Mouse (Mus musculus) thymus, postnatal 36 days (tissue): Measurements from ENCODE around the gene Kcnf1.

ENCODE experiments used
- DNase-seq, 2 experiments: peaks; one replicate each; pipeline ENCODE4 v3.0.0; 2022; ENCODE audit warnings: mixed read lengths in 2 of 2

The Kcnf1 gene

DNA sequence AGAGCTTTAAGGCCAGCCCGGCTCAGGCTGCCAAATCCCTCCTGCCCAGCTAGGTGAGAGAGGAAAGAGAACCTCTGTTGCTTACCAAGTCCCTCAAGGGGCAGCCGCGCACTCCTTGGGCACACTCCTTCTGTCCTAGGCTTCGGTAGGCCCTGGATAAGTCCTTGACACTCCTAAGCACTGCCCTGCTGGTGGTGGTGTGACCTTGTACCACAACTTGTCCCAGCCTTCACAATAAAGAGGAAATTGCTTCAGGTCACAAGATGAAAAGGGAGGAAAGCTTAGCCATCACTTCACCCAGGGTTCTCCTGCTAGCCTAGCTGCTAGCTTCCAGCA is at the start of gene Kcnf1:
Gene Kcnf1, minus strand, starts transcription at position 132 of the 336 bp plus-strand sequence.
- DNase-seq = no peak

DNA sequence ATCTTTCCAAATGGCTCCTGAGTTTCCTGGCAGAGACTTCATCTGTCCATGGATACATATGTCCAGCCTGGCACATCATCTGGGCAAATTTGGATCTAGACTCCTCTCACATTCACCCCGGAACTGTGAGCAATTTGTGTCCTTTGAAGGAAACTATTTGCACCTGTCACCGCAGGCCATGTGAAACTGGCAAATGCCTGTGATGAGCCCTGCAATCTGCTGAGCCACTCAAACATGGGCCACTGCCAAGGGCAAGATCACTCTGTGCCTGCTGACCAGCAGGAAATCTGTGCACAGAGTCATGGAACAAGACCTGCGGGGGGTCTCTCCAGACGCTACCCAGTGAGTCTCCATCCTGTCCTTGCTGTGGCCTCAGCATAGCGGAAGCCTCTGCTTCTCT is 48.3 kb upstream of the Kcnf1 start:
- no peak for DNase-seq

DNA sequence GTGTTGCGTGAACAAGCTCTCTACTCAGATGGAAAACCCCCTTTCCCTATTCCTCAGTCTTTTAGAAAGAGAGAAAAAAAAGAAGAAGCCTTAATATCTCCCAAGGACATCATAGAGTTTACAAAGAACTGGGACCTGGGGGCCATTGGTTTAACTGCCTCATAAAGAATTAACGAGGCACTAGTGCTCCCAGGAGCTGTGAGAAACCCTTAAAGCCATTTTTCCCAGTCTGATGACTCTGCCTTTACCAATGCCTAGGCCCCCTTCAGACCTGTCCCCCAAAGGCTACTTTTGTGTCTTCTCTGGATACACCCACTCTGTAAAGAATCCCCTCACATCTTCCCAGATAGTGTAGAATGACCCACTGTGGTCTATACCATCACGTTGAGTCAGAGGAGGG is 46.4 kb upstream of the Kcnf1 start:
- no peak for DNase-seq

DNA sequence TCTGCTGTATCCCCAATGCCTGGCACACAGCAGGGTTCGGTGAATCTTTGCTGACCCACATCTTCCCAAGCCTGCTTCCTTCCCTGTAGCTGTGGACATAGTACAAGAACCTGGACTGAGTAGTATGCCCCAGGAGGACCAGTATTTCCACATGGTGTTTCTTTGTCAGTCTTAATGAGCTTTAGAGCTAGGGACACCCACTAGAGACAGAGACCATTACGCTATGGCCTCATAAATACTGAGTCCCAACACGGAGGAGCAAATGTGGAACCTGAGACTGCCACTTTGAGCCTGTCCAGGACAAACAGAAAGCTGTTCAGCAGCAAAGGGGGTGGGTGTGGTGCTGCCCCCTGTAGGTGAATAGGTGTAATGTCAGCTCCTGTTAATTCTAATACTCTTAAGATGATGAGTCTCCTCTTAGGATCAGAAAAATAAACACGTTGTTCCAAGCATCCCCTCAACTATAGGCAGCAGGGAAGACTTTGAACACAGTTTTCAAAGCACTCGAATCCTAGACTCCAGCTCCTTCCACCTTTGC is 45.3 kb upstream of the Kcnf1 start:
- no peak for DNase-seq

DNA sequence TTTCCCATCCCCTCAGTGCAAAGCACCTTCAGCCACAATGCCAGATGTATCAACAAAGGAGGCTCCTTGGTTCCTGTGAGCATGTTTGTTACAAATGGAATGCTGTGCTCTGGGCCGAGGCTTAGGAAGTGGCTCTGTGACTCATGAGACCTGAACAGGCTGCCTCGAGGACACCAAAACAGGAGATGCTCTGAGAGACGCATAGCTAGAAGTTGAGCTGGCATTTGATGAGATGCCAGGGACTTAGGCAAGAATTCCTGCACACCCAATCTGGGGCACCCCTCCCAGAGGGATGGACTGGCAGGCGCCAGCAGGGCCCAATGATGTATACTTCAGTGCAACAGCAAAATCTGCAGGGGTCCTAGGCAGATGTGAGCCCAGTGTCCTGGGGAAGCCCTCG is 43.9 kb upstream of the Kcnf1 start:
- DNase-seq = no peak

DNA sequence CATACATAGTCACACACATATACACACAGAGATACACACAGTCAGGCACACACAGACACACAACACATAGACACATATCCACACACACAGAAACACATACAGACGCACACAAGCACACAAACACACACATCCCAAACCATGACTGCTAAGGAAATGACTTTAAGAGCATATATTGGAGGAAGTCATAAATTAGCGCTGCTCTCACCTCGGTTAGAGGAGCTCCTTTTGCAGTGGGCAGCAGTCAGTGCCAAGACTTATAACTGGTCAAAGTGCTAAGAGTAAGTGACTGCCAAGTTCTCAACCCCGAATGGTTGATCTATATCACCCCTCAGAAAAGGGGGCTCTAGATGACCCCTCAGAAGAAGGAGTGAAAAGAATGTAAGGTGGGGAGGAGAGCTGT is 42.4 kb upstream of the Kcnf1 start:
- DNase-seq = no peak

DNA sequence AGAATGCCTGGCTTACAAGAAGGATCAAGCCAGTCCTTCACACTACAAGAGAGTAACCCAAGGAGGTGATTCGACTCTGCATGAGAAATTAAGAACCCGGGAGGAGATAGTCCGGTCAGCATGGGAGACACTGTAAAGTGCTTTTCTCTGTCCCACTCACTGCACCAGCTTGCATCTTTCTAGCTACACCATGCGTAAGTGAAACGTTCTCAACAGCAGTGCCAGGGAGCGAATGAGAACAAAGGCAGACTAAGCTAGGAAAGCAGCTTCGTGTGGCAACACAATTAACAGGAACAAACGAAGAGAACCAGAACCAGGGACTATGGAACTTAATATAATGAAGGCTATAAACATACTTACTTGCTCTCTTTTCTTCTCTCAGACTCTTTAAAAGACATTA is 41.7 kb upstream of the Kcnf1 start:
- no peak for DNase-seq

DNA sequence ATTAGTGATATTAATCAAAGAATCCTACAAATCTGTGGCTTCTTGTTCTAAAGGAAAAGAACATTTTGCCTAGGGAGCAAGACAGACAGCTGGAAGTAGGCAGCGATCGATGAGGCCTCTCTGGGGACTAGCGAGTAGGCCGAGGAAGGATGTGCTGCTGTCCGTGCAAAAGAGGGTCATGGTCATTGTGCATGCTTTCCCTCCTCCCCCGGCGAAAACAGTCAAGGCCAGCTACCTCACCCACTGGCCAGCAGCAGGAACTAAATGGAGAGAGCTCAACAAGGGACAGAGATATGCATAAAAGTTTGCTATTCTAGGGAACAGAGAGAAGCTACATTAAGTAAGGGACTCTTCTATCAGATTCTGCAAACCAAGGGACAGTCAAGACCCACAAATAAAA is 39.1 kb upstream of the Kcnf1 start:
- DNase-seq = no peak

DNA sequence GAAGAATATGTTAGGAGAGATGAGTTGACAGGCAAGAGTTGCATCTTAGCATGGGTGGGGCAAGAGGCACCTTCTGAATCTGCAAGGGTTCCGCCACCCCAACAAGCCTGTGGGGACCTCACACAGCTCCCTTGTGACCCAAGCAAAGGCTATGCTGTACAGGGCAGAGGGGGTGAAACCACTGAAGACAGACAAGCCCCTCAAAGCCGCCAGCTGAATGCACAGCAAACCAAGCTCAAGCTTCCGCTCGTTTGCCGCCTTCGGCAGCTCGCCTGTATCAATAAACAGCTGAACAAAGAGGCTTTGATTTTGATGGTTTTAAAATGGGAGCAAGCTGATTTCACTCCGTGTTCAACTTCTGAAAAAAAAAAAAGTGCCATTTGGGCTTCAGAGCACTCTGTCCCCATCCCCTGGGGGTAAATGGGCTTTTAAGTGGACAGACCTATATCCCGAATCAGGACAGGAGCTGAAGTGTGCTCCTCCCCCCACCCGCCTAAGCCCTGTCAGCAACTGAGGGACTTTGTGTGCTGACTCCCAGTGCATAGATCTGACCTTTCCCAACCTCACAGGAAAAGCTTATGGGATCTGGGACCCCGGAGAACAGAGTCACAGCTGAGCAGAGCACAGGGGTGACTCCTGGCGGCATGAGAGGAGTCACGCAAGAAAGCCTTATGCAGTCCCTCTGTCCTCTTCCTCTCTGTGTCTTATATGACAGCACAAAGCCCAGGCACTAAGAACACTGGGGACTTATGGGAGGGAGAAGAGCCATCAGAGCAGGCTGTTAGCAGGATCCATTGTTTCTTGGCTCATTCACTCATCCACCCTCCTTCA is 26.0 kb upstream of the Kcnf1 start:
- DNase-seq = no peak

DNA sequence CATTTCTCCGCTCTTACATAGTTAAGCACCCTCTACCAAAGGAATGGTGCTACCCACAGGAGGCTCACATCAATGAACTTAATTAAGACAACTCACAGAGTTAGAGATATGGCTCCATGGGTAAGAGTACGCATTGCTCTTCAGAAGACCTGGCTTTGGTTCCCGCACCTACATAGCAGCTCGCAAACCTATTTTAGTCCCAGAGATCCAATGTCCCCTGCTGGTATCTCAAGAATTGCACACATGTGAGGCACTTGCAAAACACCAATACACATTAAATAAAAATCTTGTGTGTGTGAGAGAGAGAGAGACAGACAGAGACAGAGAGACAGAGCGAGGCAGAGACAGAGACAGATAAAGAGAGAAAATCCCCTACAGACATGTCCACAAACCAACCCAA is 21.9 kb upstream of the Kcnf1 start:
- no peak for DNase-seq

DNA sequence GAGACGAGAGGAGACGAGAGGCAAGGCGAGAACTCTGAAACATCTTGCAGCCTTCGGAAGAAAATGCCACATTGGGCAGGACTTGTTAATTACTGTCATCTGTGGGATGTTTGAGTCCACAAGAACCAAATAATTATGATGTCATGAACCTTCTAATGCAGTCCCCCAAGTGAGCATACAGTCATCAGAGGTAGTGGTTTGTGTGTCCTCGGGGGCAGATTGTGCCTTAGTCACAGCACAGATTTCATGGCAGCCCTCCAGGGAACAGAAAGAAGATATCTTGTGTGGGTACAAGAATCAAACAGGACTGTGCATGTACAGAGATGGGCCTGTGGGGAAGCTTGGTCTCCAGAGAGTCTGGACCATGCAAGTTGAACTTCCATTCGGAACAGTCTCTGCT is 17.5 kb upstream of the Kcnf1 start:
- DNase-seq = no peak

DNA sequence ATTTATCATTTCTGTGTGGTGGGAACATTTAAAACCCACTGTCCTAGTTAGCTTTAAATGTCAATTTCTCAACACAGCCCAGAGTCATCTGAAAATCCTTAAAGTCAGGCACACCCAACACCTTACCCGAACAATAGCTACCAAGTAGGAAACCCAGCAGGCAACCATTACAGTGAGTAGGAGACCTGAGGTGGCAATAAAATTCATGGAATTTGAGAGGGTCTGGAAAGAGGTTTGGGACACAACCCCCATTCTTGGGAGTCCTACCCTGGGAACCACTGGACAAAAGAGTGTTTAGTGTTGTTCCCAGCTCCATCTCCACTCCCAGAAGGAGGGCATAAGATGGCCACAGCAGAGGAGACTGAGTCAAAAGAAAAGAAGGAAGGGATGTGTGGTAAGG is 16.6 kb upstream of the Kcnf1 start:
- DNase-seq = no peak

DNA sequence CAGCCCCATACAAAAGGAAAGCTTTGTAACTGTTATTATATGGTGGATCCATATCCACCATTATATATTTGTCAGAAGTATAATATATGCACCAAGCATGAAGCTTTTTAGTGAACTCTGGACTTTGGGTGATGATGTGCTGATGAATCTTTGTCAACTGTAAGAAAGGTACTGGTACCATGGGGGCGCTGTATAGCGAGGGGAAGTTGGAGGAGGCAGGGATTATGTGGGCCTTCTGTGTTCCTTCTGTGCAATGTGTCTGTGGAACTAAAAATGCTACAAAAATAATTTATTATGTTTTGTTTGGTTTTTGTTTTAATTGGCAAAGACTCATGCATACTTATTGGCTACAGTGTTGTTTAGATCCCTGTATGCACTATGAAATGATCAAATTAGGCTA is 16.2 kb upstream of the Kcnf1 start:
- DNase-seq = no peak

DNA sequence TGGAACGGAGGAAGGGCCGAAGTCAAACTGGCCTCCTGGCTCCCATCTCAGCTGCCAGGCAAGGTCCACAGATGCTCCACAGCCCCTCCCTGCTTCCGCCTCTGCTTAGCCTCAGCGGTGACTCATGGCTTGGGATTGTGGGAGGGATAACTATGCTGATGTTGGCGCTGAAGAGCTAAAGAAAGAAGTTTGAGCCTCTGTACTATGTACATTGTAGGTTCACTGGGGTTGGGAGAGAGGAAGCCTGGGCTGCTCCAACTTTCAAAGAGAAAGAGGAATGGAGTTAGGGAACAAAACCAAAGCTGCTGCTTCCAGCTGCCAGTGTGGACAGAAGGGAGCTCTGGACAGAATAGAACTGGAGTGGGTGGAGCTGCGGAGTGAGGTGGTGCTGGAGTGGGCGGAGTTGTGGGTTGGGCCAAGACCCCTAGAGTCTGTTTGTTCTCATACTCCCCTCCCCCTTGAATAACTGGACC is 7.7 kb upstream of the Kcnf1 start:
- no peak for DNase-seq

DNA sequence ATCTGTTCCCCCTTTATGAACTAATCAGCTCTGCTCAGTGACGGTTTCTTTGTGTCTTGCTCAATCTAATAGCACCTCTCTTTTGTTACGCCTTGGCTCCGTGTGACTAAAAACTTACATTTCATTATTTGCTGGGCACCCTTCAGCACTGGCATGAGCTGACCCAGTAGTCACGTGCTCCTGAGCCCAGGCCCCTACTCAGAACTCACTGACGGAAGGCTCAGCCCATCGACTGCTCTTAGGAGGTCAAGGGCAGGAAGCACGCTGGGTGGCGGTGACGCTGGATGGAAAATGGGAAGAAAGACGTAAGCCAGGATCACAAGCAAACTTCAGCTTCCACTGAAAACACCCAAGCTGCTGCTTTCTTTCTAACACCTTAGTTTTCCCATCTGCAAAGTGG is 7.1 kb upstream of the Kcnf1 start:
- no peak for DNase-seq

DNA sequence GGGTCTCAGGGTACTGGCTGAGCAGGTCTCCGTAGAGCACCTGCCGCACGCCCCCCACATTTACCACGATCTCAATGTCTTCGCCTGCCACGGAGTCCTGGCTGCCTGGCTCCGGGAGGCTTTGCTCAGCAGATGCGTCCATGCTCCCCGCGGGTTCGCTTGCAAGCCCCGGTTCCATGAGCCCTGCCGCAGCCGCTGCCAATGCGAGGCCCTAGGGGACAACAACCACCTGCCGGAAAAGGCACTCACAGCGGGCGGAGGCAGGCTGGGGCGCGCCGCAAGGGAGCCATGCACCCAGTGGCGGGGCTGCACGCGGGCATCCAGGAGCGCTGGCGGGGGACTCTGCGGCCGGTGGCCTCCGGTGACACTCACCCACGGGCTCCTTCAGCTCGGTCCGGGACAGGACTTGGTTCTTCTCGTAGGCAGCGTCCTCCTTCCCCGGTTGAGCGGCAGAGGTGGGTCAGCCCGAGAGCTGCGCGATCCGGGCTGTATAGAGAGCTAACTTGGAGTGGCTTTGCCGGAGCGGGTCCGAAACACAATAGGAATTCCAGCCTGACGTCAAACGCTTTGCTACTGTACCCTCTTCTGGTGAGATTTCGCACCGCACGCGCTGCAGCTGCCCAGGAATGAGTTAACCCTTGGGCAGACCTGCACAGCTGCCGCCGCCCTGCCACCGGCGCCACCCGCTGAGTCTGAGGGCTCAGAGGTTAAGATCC is 489 bp downstream of the Kcnf1 start:
- DNase-seq = peak; percentile 14 to 21

DNA sequence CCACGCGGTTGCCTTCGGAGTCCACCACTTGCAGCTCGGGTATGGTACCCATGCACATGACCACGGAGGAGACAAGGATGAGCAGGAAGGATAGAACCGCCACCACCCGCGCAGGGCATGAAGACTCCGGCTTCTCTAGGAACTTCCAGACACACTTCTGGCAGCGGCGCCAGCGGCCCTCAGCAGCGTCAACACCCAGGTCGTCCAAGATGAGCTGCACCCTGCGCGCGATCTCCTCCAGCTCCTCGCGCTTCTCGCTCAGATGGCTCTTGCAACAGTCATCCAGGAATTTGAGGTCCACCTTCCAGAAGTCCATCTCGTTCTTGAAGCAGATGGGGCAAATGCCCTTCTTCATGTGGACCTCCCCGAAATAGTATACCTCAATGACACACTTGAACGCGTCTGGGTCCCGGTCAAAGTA is 1.1 kb downstream of the Kcnf1 start:
- no peak for DNase-seq

DNA sequence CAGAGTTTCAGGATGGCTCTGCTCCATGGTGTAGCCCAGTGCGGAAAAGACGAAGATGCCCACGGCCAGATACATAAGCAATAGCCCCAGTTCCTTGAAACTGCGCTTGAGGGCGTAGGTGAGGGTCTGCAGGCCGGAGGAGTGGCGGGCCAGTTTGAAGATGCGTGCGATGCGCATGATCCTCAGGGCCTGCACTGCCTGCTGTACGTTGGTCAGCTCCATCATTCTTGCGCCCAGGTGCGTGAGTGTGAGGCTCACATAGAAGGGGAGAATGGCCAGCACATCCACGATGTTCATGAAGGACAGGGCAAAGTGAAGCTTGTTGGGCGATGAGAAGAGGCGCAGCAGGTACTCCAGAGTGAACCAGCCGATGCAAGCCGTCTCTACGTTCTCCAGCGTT is 1.6 kb downstream of the Kcnf1 start:
- DNase-seq = no peak

DNA sequence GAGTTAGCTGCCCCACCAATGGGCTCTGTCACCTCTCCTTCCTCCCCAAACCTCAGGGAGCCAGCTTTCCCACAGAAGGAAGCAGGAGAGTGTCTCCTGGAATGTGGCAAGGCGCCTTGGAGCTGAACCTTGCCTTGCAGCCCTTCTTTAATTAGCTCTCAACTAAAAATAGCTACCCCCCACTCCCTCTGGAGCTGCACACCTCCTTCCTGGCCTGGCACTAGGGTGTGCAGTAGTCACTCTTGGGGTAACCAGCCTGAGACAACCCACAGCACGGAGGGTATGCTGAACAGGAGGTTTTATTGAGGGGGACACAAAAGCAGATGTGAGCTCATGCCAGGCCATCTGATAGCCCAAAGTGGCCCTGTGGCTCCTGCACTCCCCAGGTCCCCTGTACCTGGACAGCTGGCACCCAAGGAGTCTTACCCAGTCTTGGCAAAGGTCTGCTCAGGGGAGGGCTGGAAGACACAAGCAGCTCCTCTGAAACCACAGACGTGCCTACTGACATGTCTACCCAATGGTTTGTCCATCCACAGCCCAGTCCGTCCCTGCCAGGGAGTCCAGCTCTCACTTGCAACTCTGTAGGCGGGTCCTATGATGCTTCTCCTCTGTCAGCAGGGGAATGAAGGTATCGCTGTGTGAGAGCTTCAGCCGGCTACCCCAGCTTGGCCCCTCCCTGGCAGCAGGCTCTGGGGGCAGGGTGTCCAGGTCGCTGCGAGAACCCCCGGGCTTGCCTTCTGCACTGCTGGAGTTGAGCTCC is 2.4 kb downstream of the Kcnf1 start:
- no peak for DNase-seq

DNA sequence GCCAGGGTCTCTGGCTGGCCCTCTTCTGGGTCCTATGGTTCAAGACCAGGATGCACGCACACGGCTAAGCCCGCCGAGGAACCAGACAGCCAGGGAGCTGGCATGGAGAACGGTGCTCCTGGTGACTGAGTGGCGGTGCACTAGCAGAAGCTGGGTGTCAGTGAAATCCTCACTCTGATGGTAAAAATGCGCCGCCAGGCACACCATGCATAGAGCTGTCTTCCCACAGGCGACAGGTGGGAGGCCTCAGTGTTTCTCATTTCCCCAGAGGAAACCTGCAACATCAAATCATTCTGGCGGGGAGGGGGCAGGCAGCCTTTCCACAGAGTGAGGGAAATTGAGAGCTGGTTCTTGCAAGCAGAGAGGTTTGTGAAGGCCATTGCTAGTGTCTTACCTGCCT is 6.3 kb downstream of the Kcnf1 start:
- DNase-seq = no peak

DNA sequence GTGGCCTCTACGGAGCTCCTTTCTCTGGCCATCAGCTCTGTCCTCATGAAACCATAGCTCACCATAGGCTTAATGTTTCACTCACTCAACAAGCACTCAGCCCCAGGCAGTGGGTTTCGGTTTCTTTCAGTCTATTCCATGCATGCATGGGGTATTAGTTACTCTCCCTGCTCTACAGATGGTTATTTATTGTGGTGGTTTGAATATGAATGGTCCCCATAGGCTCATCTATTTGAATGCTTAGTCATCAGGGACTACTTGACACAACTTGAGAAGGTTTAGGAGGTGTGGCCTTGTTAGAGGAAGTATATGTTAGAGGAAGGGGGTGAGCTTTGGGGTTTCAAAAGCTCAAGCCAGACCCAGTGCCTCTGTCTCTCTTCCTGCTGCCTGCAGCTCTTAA is 10.6 kb downstream of the Kcnf1 start:
- no peak for DNase-seq

DNA sequence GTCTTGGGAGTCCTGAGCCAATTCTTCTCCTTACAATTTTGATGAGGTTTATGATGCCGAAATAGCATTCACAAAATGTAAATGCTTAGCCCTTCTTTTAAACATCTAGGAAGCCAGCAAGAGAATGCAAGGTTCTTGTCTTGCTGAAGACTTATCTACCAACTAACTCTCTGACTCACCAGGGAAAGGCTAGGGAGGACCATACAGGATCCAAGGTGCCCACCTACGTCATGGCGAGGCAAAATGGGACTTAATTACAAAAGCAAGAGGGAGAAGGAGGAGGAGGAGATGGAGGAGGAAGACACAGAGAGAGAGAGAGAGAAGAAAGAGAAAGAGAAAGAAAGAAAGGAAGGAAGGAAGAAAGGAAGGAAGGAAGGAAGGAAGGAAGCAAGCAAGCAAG is 12.7 kb downstream of the Kcnf1 start:
- no peak for DNase-seq

DNA sequence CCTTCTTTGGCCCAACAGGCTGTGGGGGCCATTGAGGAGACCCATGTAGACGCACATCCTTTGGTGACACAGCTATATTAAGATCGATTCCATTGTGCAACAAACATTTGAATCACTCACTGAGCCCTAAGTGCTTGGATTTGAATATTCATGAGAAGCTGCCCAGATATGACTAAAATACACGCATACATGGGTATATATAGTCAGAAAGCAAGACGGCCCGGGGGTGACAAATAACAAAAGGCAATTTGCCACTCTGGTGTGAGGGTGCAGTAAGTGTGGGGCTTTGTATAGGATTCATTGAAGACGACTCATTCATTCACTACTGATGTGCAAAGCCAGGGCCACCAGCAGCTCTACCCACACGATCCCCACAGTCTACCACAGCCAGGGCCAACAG is 17.1 kb downstream of the Kcnf1 start:
- no peak for DNase-seq

DNA sequence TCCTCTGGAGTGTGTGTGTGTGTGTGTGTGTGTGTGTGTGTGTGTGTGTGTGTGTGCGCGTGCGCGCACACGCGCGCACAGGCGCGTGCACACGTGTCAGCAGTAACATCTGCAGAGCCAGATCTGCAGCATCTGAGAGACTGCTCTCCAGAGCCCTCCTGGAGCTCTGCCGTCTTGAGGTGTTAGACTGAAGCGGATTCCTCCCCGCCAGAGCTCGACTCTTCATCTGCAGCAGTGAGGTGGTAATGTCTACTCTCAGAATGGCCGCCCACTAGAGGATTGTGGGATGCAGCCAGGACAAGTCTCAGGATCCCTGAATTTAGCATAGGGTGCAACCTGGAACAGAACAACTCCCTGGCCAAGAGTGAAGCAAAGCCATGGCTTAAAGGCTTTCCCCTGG is 19.1 kb downstream of the Kcnf1 start:
- DNase-seq = no peak
